In the genomic region with DNA sequence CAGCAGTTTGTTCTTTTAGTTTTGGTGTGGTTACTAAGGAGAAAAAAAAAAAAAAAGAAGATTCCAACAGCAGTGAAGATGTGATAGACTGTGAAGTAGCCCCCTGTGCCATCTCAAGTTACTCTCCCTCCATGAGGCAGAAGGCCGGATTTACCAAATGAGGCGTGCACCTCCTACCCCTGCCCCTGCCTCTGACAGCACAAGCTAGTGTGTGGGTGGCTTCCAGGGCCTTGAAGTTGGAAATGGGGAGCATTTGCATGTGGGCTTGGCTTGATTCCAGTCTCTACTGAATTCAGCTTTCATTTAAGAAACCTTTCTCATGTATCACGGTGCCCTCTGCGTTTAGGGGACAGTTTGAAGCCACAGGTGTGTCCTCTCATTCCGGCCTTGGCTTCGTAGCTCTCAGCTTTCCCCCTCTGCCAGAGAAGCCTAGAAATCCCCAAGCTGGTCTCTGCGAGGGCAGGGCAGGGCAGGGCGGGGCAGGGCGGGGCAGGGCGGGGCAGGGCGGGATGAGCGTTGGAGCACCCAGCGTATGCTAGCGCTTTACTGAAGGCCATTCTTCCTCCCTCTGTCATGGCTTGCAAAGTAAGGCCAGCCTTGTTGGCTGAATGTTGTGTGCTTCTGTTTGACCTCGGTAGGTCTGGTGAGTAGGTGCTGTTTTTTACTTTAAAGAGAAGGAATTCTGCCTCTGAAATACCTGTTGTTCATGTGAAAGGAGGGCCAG, we compare ENCODE assay signal across 8 mouse cellular contexts. TPM values are rescaled to one million over a fixed set of nuclear protein-coding genes. Genes with fewer than 3 reads are reported as not detected.
DNase-seq lines count a peak whose midpoint lies in the region.

No protein-coding gene starts in this region.

- intact Hi-C loops in left cerebral cortex, postnatal 25 days (cut with DNase I): no loop called here

- DNase-seq in heart, adult 11 months: peak; percentile 57
- no peak for DNase-seq in heart, postnatal 4 days
- peak; percentile 22 for DNase-seq in CD4-positive, CD25-positive, alpha-beta regulatory T cell, adult 2 months (ENCODE audit: low read depth, low spot score)
- peak; percentile 50 for DNase-seq in embryo, embryonic 10.5 days (ENCODE audit: low spot score)
- peak; percentile 32 to 72 for DNase-seq in left cerebral cortex, postnatal 25 days (ENCODE audit: low spot score in 2 of 2)
- DNase-seq in urinary bladder, postnatal 4 days (ENCODE audit: low spot score in 2 of 2): no peak
- no peak for DNase-seq in testis, postnatal 10 days (ENCODE audit: low spot score)
- DNase-seq in thymus, postnatal 10 days (ENCODE audit: low spot score in 2 of 2): no peak

RNA-seq across cellular contexts. Expression of a gene that starts 21.6 kb away (rescaled TPM):
- total RNA-seq in heart, postnatal 4 days (2021): 10 to 100 TPM; 17.7 to 19.8 TPM
- total RNA-seq in left cerebral cortex, postnatal 25 days (2021): 10 to 100 TPM; 33.7 to 40.8 TPM

Comparison
In these comparisons a context has a peak if more than half of its experiments do, and no peak if none do; other contexts are left out.
1. DNase-seq: peak in heart, adult 11 months (single experiment), CD4-positive, CD25-positive, alpha-beta regulatory T cell, adult 2 months (single experiment), embryo, embryonic 10.5 days (single experiment) and left cerebral cortex, postnatal 25 days (2 of 2); none in heart, postnatal 4 days (single experiment), urinary bladder, postnatal 4 days (0 of 2), testis, postnatal 10 days (single experiment) and thymus, postnatal 10 days (0 of 2).